Mouse (Mus musculus) kidney, postnatal 14 days (tissue): ENCODE results near the gene Pif1.

Source experiments
- DNase-seq: peaks from one replicate; pipeline ENCODE4 v3.0.0; 2022; ENCODE audit warnings: mixed read lengths

Pif1 gene

GRCm38 (mm10) chr9:65586406-65587269, at the start of gene Pif1:
TSS of gene Pif1 (plus strand) at chr9:65587160.
- peak; percentile 90 for DNase-seq

GRCm38 (mm10) chr9:65537901-65538630, 48.9 kb upstream of the Pif1 start:
- DNase-seq, result peak; percentile 52

GRCm38 (mm10) chr9:65539697-65540096, 47.3 kb upstream of the Pif1 start:
- DNase-seq, result no peak

GRCm38 (mm10) chr9:65541126-65542068, 45.6 kb upstream of the Pif1 start:
- DNase-seq, result peak; percentile 31

GRCm38 (mm10) chr9:65542111-65542524, 44.8 kb upstream of the Pif1 start:
- no peak for DNase-seq

GRCm38 (mm10) chr9:65545635-65546412, 41.1 kb upstream of the Pif1 start:
- DNase-seq, result no peak

GRCm38 (mm10) chr9:65546413-65546695, 40.6 kb upstream of the Pif1 start:
- DNase-seq, result no peak

- DNase-seq, result no peak
Measured at GRCm38 (mm10) chr9:65547111-65547510, 39.8 kb upstream of the Pif1 start.

GRCm38 (mm10) chr9:65547844-65548243, 39.1 kb upstream of the Pif1 start:
- DNase-seq, result no peak

GRCm38 (mm10) chr9:65548311-65548710, 38.6 kb upstream of the Pif1 start:
- DNase-seq, result no peak

- DNase-seq, result no peak
Measured at GRCm38 (mm10) chr9:65549139-65549538, 37.8 kb upstream of the Pif1 start.

GRCm38 (mm10) chr9:65549643-65550042, 37.3 kb upstream of the Pif1 start:
- DNase-seq, result no peak

- DNase-seq, result no peak
Measured at GRCm38 (mm10) chr9:65550079-65550831, 36.7 kb upstream of the Pif1 start.

GRCm38 (mm10) chr9:65551035-65551434, 35.9 kb upstream of the Pif1 start:
- DNase-seq, result peak; percentile 86

- DNase-seq, result peak; percentile 43
Measured at GRCm38 (mm10) chr9:65552141-65552540, 34.8 kb upstream of the Pif1 start.

- DNase-seq, result no peak
Measured at GRCm38 (mm10) chr9:65552711-65553110, 34.2 kb upstream of the Pif1 start.

GRCm38 (mm10) chr9:65555001-65555405, 32.0 kb upstream of the Pif1 start:
- peak; percentile 63 for DNase-seq

- DNase-seq, result no peak
Measured at GRCm38 (mm10) chr9:65555621-65556020, 31.3 kb upstream of the Pif1 start.

GRCm38 (mm10) chr9:65556349-65556748, 30.6 kb upstream of the Pif1 start:
- no peak for DNase-seq

- no peak for DNase-seq
Measured at GRCm38 (mm10) chr9:65556979-65557378, 30.0 kb upstream of the Pif1 start.

- no peak for DNase-seq
Measured at GRCm38 (mm10) chr9:65558806-65559205, 28.2 kb upstream of the Pif1 start.
